Mouse (Mus musculus): ENCODE results near the gene A630001G21Rik. TPM values are rescaled to one million over a fixed set of nuclear protein-coding genes. Genes with fewer than 3 reads are reported as not detected.

A630001G21Rik gene
- polyA plus RNA-seq, 2 experiments from 2014 or later, result 36.4 to 40.2 TPM

DNA sequence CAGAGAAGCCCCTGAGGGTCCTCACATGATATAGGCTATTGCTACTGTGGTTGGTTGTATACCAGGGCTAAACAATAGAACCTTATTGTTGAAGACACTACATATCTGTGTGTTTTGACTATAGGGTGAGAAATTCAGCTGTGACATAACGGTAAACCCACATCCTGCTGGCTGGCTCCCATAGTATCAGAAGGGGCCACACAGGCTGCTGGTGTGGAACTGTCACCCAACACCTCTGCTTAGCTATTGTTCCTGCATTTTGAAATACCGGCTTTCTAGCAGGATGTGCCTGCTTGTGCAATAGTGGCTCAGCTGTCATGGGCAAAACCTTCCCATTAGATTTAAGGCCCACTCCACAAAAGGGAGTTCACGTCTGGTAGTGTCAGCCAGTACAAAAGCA lies 45.9 kb downstream of the A630001G21Rik start:
- peak; percentile 69 for ATAC-seq

DNA sequence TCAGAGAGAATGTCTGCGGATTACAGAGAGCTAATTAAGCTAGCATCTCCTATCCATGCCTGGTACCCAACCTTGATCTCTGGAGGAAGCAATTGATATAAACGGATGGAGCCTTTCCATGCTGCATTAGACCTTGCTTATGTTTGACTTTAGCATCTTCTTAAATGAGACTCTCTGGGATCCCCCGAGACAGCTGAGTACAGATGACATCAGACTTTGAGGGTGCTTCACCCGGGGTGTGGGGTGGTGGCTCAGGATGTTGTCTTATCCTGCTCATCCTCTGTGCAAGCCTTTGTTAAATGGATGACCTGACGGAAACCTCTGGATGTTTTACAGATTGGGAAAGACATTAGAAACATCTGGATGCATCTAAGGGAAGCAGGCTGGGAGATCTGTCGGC lies 48.0 kb downstream of the A630001G21Rik start:
- ATAC-seq, result peak; percentile 44

- ATAC-seq, result peak; percentile 63
Measured at GRCm38 (mm10) chr1:85720220-85720893, 58.1 kb downstream of the A630001G21Rik start.

GRCm38 (mm10) chr1:85719049-85719448 lies 59.4 kb downstream of the A630001G21Rik start:
- no peak for ATAC-seq

- no peak for ATAC-seq
Measured at GRCm38 (mm10) chr1:85716447-85717027, 61.9 kb downstream of the A630001G21Rik start.

DNA sequence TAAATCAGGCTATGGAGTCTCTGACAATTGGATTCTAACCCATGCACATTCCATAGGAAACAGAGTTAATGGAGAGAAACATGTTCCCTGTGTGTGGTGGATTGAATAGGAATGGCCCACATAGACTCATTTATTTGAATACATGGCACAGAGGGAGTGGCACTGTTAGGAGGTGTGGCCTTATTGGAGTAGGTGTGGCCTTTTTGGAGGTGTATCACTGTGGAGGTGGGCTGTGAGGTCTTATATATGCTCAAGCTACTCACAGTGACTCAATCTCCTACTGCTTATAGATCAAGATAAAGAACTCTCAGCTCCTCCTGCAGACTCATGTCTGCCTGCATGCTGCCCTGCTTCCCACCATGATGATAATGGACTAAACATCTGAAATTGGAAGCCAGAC lies 63.9 kb downstream of the A630001G21Rik start:
- ATAC-seq, result no peak

- no peak for ATAC-seq
Measured at GRCm38 (mm10) chr1:85706754-85707153, 71.7 kb downstream of the A630001G21Rik start.

DNA sequence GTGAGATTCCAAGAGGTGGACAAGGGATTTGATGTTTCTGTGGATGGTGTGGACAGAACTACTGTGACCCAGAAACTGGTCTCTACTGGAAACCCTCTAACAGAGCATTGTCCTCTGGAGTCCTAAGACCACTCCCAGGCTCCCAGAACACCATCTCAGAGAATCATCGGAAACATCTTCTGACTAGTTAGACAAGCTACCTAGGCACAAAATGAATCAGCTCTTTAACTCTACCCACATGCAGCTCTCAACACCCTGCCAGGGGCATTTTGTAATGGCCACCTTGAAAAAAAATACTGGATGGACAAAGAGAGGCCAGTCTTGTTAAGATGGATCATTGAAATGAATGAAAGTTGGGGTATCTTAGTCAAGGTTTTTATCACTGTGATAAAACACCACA lies 72.9 kb downstream of the A630001G21Rik start:
- no peak for ATAC-seq

DNA sequence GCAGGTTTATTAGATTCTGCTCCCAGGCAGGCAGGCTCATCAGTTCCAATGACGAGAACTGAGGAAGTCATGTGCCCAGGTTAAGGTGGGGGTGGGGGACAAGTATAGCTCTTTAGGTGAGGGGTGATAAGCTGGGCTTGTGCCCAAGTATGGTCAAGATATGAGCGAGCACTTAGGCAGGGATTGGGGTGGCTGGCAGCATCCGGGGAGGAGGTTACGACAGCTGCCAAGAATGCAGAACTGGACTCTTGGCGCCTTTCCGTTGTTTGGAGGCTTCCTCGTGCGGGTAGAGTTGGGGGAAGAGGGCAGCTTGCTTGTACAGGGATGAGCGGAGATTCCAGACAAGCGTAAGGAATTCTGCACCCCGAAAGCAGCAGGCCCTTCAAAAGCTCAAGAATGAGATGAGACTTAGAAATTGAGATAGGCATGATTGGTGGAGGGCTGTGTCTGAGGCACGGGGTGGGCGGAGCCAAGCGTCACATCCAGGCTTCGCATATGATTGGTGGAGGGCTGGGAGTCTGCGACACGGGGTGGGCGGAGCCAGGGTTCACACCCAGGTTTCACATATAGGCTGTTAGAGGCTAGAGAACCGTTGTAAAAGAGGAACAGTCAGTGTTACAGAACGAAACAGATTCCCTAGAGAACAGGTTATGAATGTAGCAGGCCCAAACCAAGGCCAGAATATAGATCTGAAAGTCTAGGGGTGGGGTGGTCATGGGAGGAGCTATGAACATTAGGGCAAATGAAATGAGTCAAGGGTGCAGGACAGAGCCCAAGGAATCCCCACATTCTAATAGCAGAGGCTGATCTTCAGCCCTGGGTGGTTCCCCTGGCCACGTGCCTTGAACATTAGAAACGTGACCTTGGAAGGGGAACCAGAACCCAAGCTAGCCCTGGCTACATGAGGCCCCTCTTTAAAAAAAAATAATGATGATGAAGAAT lies 74.9 kb downstream of the A630001G21Rik start:
- peak; percentile 91 for ATAC-seq

DNA sequence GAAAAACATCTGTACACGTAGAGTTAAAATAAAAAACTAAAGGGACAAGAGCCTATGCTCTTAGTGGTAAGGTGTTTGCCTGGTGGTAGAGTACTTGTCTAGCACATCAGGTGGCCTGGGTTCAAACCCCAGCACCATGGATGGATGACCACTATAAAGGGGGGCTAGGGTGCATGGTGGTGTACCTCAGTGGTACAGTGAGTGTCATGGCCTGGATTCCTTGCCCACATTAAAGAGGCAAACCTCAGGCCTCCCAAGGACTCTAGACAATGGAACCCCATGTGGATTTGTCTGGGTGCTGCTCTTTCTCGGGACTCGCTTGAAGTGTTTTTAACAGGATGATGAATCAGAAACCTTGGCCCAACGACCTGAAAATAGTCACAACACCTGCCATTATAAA lies 75.9 kb downstream of the A630001G21Rik start:
- no peak for ATAC-seq

- ATAC-seq, result peak; percentile 50
Measured at GRCm38 (mm10) chr1:85697721-85698493, 80.5 kb downstream of the A630001G21Rik start.

- no peak for ATAC-seq
Measured at GRCm38 (mm10) chr1:85695646-85696045, 82.8 kb downstream of the A630001G21Rik start.

DNA sequence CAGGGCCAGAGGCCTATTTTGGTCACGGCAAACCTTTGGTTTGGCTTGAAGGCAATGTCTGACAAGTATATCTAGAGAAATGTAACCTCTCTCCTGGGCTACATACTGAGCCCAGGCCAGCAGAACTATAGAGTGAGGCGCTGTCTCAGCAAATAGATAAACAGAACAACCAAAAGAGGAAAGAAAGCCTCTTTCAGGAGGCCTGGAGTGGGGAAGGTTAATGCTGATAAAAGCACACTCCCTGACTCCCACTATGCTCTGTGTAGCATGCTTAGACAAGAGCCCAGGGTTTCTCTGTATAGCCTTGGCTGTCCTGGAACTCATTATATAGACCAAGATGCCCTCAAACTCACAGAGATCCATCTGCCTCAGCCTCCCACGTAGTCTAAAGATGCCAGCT lies 85.2 kb downstream of the A630001G21Rik start:
- ATAC-seq, result no peak

GRCm38 (mm10) chr1:85692281-85692680 lies 86.2 kb downstream of the A630001G21Rik start:
- ATAC-seq, result no peak

DNA sequence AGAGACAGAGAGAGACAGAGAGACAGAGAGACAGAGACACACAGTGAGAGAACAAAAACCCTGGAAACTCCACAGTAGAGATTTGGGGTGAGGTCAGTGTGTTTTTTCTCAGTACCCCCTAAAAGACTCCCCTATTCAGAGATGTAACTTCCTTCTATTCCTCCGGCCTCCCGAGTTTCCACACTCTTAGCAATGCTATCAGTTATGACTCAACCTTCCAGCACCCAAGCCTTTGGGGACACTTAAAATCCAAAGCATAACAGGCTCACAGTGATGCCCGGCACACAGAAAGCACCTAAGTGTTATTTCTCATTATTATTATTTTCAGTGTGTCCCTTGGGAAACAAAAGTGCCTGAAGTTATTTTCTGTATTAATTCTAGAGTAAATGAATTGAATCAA lies 87.9 kb downstream of the A630001G21Rik start:
- no peak for ATAC-seq

- ATAC-seq, result peak; percentile 92
Measured at GRCm38 (mm10) chr1:85687346-85687745, 91.1 kb downstream of the A630001G21Rik start.

- peak; percentile 63 for ATAC-seq
Measured at GRCm38 (mm10) chr1:85686666-85687065, 91.8 kb downstream of the A630001G21Rik start.

GRCm38 (mm10) chr1:85680226-85680625 lies 98.2 kb downstream of the A630001G21Rik start:
- no peak for ATAC-seq
